Mouse (Mus musculus): ENCODE measurements at regions not wholly inside any gene's neighbourhood (a gene's known extent, or its start where the extent isn't known, plus 50 kb on each side); places are given as distances from the start of the nearest gene placed in this dataset.

DNA sequence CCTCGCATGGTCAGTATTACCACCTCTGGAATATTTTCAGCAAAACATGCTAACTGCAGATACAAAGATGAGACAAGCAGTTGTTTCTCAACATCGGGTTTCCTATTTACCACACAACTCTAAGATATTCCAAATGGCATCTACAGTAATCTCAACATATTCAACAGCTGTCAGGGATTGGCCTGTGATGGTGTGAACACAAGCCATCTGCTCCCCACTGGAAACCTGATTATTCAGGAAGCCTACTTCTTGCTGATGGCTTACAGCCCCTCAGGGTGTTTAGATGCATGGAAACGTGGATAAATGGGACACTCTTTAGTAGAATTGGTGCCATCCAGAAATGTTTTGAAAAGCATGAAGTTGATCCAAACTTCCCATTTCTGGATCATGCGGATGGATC is 535.0 kb upstream of the Gcfc2 start:
- Histone ChIP-seq H3K9me3 (replicated peaks; ENCODE audit: insufficient read depth, low read length) (no peaks in the 10 kb centered on the region), H3K36me3 (ENCODE audit: control insufficient read depth in 1 of 2, insufficient read depth in 2 of 2, low read length in 2 of 2) (no peaks in the 10 kb centered on the region), H3K4me3 (ENCODE audit: control insufficient read depth in 1 of 2, insufficient read depth in 1 of 2, low read depth in 2 of 2, low read length in 2 of 2) (no peak overlapping the region), H3K27me3 (ENCODE audit: control insufficient read depth in 1 of 2, insufficient read depth in 2 of 2, low read length in 2 of 2) (no peaks in the 10 kb centered on the region), H3K79me2 (ENCODE audit: control insufficient read depth, insufficient read depth, low read length, poor library complexity) (no peaks in the 10 kb centered on the region), H3K27ac (ENCODE audit: control insufficient read depth, low read depth, low read length) (no peak overlapping the region), H3K9ac (ENCODE audit: control insufficient read depth, low read depth, low read length, poor library complexity, severe bottlenecking) (no peak overlapping the region), H3K4me1 (ENCODE audit: control insufficient read depth in 1 of 2, insufficient read depth in 2 of 2, low read length in 2 of 2) (no peaks in the 10 kb centered on the region)
- no peak for DNase-seq (ENCODE audit: low read depth, low spot score)
- TF ChIP-seq BHLHE40 (IDR thresholded peaks at IDR 0.05; ENCODE audit: borderline replicate concordance, low read depth, low read length) (no peak), POLR2AphosphoS2 (IDR thresholded peaks at IDR 0.05; ENCODE audit: low read length) (no peak)

GRCm38 (mm10) chr6:81403122-81403521 is 520.3 kb upstream of the Gcfc2 start:
- no peaks in the 10 kb centered on the region for H3K36me3 ChIP-seq (ENCODE audit: control insufficient read depth in 1 of 2, insufficient read depth in 2 of 2, low read length in 2 of 2)
- no peaks in the 10 kb centered on the region for H3K79me2 ChIP-seq (ENCODE audit: control insufficient read depth, insufficient read depth, low read length, poor library complexity)
- no peak overlapping the region for H3K9ac ChIP-seq (ENCODE audit: control insufficient read depth, low read depth, low read length, poor library complexity, severe bottlenecking)
- no peak overlapping the region for H3K27ac ChIP-seq (ENCODE audit: control insufficient read depth, low read depth, low read length)
- H3K4me1 ChIP-seq (ENCODE audit: control insufficient read depth in 1 of 2, insufficient read depth in 2 of 2, low read length in 2 of 2) = no peaks in the 10 kb centered on the region
- H3K9me3 ChIP-seq (replicated peaks; ENCODE audit: insufficient read depth, low read length) = no peaks in the 10 kb centered on the region
- TF ChIP-seq RAD21 (IDR thresholded peaks at IDR 0.05; ENCODE audit: low read depth, low read length) (no peak), USF1 (IDR thresholded peaks at IDR 0.05; ENCODE audit: low read depth, low read length) (no peak), JUND (IDR thresholded peaks at IDR 0.05; ENCODE audit: low read depth, low read length) (no peak), USF2 (IDR thresholded peaks at IDR 0.05; ENCODE audit: borderline replicate concordance in 1 of 2, insufficient read depth in 1 of 2, low read depth in 1 of 2, low read length in 2 of 2) (no peak), TCF12 (IDR thresholded peaks at IDR 0.05; ENCODE audit: low read depth, low read length) (no peak), ZNF384 (IDR thresholded peaks at IDR 0.05; ENCODE audit: low read depth, low read length) (no peak), GATA1 (IDR thresholded peaks at IDR 0.05; ENCODE audit: low read depth, low read length) (no peak), BHLHE40 (IDR thresholded peaks at IDR 0.05; ENCODE audit: borderline replicate concordance, low read depth, low read length) (no peak), MYC (IDR thresholded peaks at IDR 0.05; ENCODE audit: low read depth, low read length) (no peak), TBP (IDR thresholded peaks at IDR 0.05; ENCODE audit: low read depth, low read length) (no peak), MXI1 (IDR thresholded peaks at IDR 0.05; ENCODE audit: low read depth, low read length) (no peak), MAZ (IDR thresholded peaks at IDR 0.05; ENCODE audit: low read depth, low read length) (no peak), ZMIZ1 (IDR thresholded peaks at IDR 0.05; ENCODE audit: low read depth, low read length) (no peak)
- H3K27me3 ChIP-seq (ENCODE audit: control insufficient read depth in 1 of 2, insufficient read depth in 2 of 2, low read length in 2 of 2) = no peaks in the 10 kb centered on the region
- DNase-seq (ENCODE audit: low read depth, low spot score) = no peak
- H3K4me3 ChIP-seq (ENCODE audit: control insufficient read depth in 1 of 2, insufficient read depth in 1 of 2, low read depth in 2 of 2, low read length in 2 of 2) = no peak overlapping the region

GRCm38 (mm10) chr6:81413611-81414010 is 509.9 kb upstream of the Gcfc2 start:
- no peak overlapping the region for H3K27ac ChIP-seq (ENCODE audit: control insufficient read depth, low read depth, low read length)
- H3K9ac ChIP-seq (ENCODE audit: control insufficient read depth, low read depth, low read length, poor library complexity, severe bottlenecking) = no peak overlapping the region
- no peaks in the 10 kb centered on the region for H3K79me2 ChIP-seq (ENCODE audit: control insufficient read depth, insufficient read depth, low read length, poor library complexity)
- no peaks in the 10 kb centered on the region for H3K9me3 ChIP-seq (replicated peaks; ENCODE audit: insufficient read depth, low read length)
- H3K4me1 ChIP-seq (ENCODE audit: control insufficient read depth in 1 of 2, insufficient read depth in 2 of 2, low read length in 2 of 2) = no peaks in the 10 kb centered on the region
- DNase-seq (ENCODE audit: low read depth, low spot score) = no peak
- no peak for TF ChIP-seq JUND (IDR thresholded peaks at IDR 0.05; ENCODE audit: low read depth, low read length)
- no peak overlapping the region for H3K4me3 ChIP-seq (ENCODE audit: control insufficient read depth in 1 of 2, insufficient read depth in 1 of 2, low read depth in 2 of 2, low read length in 2 of 2)
- H3K27me3 ChIP-seq (ENCODE audit: control insufficient read depth in 1 of 2, insufficient read depth in 2 of 2, low read length in 2 of 2) = no peaks in the 10 kb centered on the region
- H3K36me3 ChIP-seq (ENCODE audit: control insufficient read depth in 1 of 2, insufficient read depth in 2 of 2, low read length in 2 of 2) = no peaks in the 10 kb centered on the region

Data from MEL (cell line).